Mouse (Mus musculus) liver, postnatal 0 days (tissue): ENCODE data around the gene Hmcn1.

ENCODE experiments used
- CTCF ChIP-seq: sonication (generic); IDR thresholded peaks from 2 replicates; pipeline ENCODE4 v1.5.1; 2016; ENCODE audit warnings: antibody characterized with exemption, low read depth
- EP300 ChIP-seq: IDR thresholded peaks from 2 replicates; pipeline ENCODE4 v1.6.1; 2016; ENCODE audit warnings: antibody characterized with exemption, low read depth, mild to moderate bottlenecking

GRCm38 (mm10) chr1:150976263-150976662, 17.0 kb downstream of the Hmcn1 start:
- no peak for TF ChIP-seq CTCF
- no peak for TF ChIP-seq EP300
